Mouse (Mus musculus) cerebellum, adult 2 months (tissue): Measurements from ENCODE around the gene Arid1b.

Experiments used
- CTCF ChIP-seq: fragments of 200-500 bp; IDR thresholded peaks from 2 replicates; pipeline ENCODE4 v1.5.1; 2011; ENCODE audit warnings: low read depth, mild to moderate bottlenecking, control low read depth, low read length, moderate library complexity, borderline replicate concordance; ENCODE audit not compliant: insufficient read depth
- POLR2A ChIP-seq: fragments of 200-500 bp; IDR thresholded peaks from 2 replicates; pipeline ENCODE4 v1.6.1; 2011; ENCODE audit warnings: low read length, control low read depth, borderline replicate concordance; ENCODE audit not compliant: insufficient read depth

DNA sequence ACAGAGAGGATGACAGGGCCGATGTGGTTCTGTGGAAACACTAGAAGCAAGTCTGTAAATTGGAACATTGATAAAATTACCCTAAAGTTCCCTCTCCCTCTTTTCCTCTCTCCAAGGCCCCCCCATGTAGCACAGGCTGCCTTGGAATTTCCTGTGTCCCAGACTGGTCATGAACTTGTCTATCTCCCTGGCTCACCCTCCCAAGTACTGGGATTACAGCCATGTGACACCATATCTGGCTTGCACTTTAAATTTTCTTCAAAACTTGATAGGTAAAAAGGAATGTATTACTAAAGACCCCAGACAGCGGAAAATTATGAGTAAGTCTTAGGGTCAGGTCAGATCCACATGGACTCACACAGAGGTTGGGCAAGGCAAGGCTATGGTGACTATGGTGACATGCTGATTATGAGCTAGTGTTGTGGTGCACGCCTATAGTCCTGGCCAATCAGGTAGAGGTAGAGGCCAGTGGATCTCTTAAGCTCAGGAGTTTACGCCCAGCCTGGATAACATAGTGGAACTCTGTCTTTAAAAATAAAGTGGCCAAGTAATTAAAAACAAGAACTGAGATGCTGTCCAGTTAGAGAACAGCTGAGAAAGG, 185.9 kb downstream of the Arid1b start:
- TF ChIP-seq POLR2A (no peak), CTCF (no peak)
